Mouse (Mus musculus): ENCODE results near the gene Gpld1.

GRCm38 (mm10) chr13:24913576-24913975, 29.4 kb upstream of the Gpld1 start:
- no peak for TF ChIP-seq CEBPB (IDR thresholded peaks at IDR 0.05; ENCODE audit: insufficient read depth, poor library complexity, severe bottlenecking)
- no peak for TF ChIP-seq POLR2A (IDR thresholded peaks at IDR 0.05; ENCODE audit: insufficient read length, low read depth)
- TF ChIP-seq TCF12 (IDR thresholded peaks at IDR 0.05; ENCODE audit: insufficient read depth, poor library complexity, severe bottlenecking), result no peak
- no peak for TF ChIP-seq MYOG (IDR thresholded peaks at IDR 0.05; ENCODE audit: control insufficient read depth in 1 of 3, insufficient read depth in 1 of 3, insufficient read length in 2 of 3, low read depth in 2 of 3)
- no peak for TF ChIP-seq POLR2AphosphoS2 (IDR thresholded peaks at IDR 0.05; ENCODE audit: insufficient read length, low read depth)
- no peak for TF ChIP-seq E2F4 (IDR thresholded peaks at IDR 0.05; ENCODE audit: insufficient read depth)
- no peak for TF ChIP-seq MAX (IDR thresholded peaks at IDR 0.05; ENCODE audit: low read depth)
